Mouse (Mus musculus) E14TG2a.4 (cell line): ENCODE measurements around the gene 0610037L13Rik.

Experiments
- H3K27me3 ChIP-seq: 2 replicates; pipeline ENCODE4 v1.6.1; 2014; ENCODE audit warnings: low read length, control low read depth; ENCODE audit not compliant: insufficient read depth
- H3K36me3 ChIP-seq: 2 replicates; pipeline ENCODE4 v1.6.1; 2014; ENCODE audit warnings: low read length, control low read depth; ENCODE audit not compliant: insufficient read depth
- H3K4me1 ChIP-seq: replicated peaks from 2 replicates; pipeline ENCODE4 v1.6.1; 2014; ENCODE audit warnings: low read depth, low read length, control low read depth
- H3K4me3 ChIP-seq: replicated peaks from 2 replicates; pipeline ENCODE4 v1.5.1; 2014; ENCODE audit warnings: mild to moderate bottlenecking, low read length
- H3K9me3 ChIP-seq: 2 replicates; pipeline ENCODE4 v1.6.1; 2014; ENCODE audit warnings: low read length, control low read depth
- CTCF ChIP-seq: conservative IDR thresholded peaks from 2 replicates; pipeline ENCODE4 v1.5.1; 2014; ENCODE audit warnings: low read length
- NANOG ChIP-seq: IDR thresholded peaks from 2 replicates; pipeline ENCODE4 v1.6.1; 2014; ENCODE audit warnings: borderline replicate concordance, low read length, mixed read lengths
- POU5F1 ChIP-seq: IDR thresholded peaks from 2 replicates; pipeline ENCODE4 v1.6.1; 2014; ENCODE audit warnings: low read length, borderline replicate concordance

0610037L13Rik gene

DNA sequence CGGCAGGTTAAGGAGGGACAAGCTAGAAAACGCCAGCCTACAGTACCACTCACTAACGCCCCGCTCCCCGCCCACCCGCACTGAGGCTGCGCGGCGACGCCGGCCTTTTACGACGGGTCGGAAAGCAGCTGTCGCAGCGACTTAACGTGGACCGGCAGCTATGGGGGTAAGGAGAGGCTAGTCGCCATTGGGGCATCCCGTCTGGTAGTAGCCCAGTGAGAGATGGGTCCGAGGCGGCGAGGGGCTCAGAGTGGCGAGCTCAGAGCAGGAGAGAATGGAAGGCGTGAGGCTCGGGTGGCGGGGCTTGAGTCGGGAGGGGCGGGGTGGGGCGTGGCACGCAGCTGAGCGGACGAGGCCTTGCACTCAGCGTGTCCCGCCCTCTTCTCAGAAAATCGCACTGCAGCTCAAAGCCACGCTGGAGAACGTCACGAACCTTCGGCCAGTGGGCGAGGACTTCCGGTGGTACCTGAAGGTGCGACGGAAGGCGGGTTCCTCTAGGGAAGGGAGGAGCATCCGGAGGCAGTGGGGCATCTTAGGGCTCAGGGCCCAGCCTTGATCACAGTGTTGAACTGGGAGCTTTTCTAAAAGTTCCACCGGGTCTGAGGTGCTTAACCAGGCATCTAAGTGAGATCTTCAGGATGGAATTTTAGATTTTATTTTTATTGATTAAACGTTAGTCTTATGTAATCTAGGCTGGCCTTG lies at the start of gene 0610037L13Rik:
TSS of gene 0610037L13Rik (plus strand) at position 83 of the 702 bp plus-strand sequence.
- peaks cover 71% of the 10 kb centered on the region for H3K36me3 ChIP-seq
- H3K27me3 ChIP-seq, result no peaks in the 10 kb centered on the region
- TF ChIP-seq CTCF (no peak), POU5F1 (no peak), NANOG (no peak)
- no peaks in the 10 kb centered on the region for H3K9me3 ChIP-seq
- peaks cover 38% of the 10 kb centered on the region for H3K4me1 ChIP-seq
- peak within 1 kb of the TSS; percentile 87 for H3K4me3 ChIP-seq

DNA sequence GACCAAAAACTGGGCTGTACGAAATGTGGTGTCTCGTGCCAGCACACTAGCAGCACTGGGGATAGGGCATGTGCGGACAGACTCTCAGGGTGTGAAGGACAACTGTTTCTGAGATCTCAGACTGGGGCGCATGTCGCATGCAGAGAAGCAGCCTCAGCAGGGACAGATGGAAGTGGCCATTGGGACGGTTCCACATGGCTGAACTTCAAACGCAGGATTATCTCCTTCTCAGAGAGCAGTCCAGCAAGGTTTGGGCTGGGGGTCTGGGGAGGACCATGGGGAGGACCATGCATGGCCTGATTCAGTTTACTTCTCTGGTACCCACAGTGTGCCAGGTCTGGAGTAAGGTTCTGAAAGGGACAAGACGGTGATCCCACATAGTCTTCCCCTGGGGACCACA lies 45.9 kb upstream of the 0610037L13Rik start:
- TF ChIP-seq CTCF (no peak), POU5F1 (no peak), NANOG (no peak)
- peaks cover 17% of the 10 kb centered on the region for H3K4me1 ChIP-seq
- no peaks in the 10 kb centered on the region for H3K36me3 ChIP-seq
- H3K27me3 ChIP-seq, result peaks cover 36% of the 10 kb centered on the region
- no peaks in the 10 kb centered on the region for H3K9me3 ChIP-seq
- no peak overlapping the region for H3K4me3 ChIP-seq

DNA sequence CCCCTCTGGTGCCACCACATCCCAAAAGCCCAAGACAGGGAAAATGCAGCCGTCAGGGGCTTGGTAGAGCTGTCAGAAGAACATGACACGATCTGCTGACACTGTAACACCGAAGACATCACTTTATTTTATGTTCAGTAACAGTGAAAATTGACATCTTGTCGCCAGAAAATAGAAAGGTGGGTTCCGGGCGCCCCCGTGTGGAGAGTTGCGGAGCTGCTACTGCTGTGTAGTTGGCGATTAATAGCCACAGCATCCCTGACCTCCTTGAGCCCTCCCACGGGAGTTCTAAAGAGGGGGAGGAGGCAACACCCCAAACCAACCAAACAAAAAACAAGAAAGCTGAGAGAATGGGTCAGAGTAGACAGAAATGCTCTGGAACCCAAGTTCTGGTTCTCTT lies 44.6 kb upstream of the 0610037L13Rik start:
- H3K9me3 ChIP-seq, result no peaks in the 10 kb centered on the region
- H3K4me3 ChIP-seq, result no peak overlapping the region
- H3K4me1 ChIP-seq, result peaks cover 22% of the 10 kb centered on the region
- TF ChIP-seq CTCF, result peak; percentile 87
- TF ChIP-seq NANOG, result no peak
- no peaks in the 10 kb centered on the region for H3K36me3 ChIP-seq
- H3K27me3 ChIP-seq, result peaks cover 44% of the 10 kb centered on the region

DNA sequence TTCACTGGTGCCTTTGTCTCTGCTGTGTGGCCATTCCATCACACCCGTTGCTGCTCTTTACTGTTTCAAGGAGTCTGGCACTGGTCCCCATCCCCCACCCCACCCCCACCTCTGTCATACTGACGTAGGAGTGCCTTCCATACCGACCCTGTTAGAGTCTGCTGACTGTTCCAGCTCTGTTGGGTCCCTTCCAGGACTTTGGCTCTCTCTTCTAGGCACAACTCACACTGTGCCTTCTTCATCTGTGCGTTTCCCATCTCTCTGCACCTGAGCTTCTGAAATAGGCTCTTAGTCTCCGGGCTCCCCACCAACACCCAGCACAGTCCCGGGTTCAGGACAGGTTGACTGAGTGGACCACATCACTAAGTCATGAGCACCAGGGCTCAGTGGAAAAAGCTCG lies 42.8 kb upstream of the 0610037L13Rik start:
- TF ChIP-seq NANOG (no peak), CTCF (no peak), POU5F1 (no peak)
- Histone ChIP-seq H3K4me1 (peaks cover 22% of the 10 kb centered on the region), H3K27me3 (peaks cover 51% of the 10 kb centered on the region), H3K4me3 (peak overlapping the region; percentile 74; the same call in 1 of the 2 replicates), H3K9me3 (no peaks in the 10 kb centered on the region), H3K36me3 (no peaks in the 10 kb centered on the region)

DNA sequence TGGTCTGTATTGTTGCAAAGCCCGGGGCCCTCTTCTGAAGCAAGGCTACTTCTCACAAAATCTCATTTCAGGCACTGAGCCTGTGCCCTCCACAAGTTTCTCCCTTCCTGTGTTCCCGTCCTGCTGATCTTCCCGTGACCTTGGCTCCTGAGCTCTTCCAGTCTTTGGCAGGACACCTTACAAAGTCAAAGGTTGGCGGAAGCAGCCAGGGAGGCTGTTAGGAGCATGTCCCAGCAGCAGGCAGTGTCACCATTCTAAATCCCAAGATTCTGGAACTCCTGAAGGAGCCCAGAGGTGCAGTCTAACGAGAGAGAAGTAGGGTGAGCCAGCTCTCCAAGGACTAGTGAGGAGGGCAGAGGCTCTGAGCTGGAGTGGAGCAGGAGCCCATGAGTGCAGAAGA lies 41.1 kb upstream of the 0610037L13Rik start:
- Histone ChIP-seq H3K27me3 (peaks cover 54% of the 10 kb centered on the region), H3K9me3 (no peaks in the 10 kb centered on the region), H3K4me3 (no peak overlapping the region), H3K36me3 (no peaks in the 10 kb centered on the region), H3K4me1 (peaks cover 22% of the 10 kb centered on the region)
- TF ChIP-seq CTCF (no peak), NANOG (no peak), POU5F1 (no peak)

DNA sequence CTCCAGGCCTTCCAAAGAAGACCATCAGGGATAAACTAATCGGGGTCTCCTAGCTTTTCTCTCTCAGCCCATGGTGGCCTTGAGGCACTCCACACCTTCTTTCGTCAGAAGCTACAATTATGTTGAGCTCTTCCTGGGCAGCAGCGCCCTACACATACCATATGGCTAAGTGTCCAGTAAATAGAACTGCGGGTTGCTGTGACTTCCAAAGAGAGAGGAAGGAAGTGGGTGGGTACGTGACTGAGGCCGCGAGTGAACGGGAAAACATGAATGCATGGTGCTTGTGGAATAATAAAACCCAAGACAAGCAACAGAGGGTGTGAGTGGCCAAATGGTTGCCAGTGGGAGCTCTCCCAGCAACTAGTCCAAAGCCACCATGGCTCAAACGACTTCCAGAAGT lies 40.0 kb upstream of the 0610037L13Rik start:
- H3K4me3 ChIP-seq, result no peak overlapping the region
- no peaks in the 10 kb centered on the region for H3K36me3 ChIP-seq
- H3K9me3 ChIP-seq, result no peaks in the 10 kb centered on the region
- TF ChIP-seq NANOG (no peak), POU5F1 (no peak), CTCF (no peak)
- peaks cover 28% of the 10 kb centered on the region for H3K4me1 ChIP-seq
- H3K27me3 ChIP-seq, result peaks cover 64% of the 10 kb centered on the region

DNA sequence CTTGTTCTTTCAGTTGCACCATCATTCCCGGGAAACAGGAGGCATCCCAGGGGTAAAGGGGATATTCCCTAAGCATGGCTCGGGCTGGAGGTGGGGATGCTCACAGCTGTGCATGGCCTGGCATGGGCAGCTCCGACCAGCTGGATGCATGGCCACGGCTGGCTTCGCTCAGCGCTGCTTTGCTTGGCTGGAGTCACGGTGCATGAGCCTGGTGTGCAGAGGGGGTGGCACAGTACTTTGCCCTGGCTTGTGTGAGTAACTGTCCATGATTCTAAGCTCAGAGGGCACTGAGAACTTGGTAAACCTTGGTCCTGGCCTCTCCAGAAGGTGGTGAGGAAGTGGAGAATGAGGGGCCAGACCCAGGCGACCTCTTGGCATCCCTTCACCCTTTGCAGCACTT lies 39.5 kb upstream of the 0610037L13Rik start:
- peaks cover 29% of the 10 kb centered on the region for H3K4me1 ChIP-seq
- TF ChIP-seq CTCF (no peak), NANOG (no peak), POU5F1 (no peak)
- H3K9me3 ChIP-seq, result no peaks in the 10 kb centered on the region
- no peak overlapping the region for H3K4me3 ChIP-seq
- 0 out of 2 replicates have a peak, but pooled peaks cover 2% of the 10 kb centered on the region for H3K36me3 ChIP-seq
- H3K27me3 ChIP-seq, result peaks cover 67% of the 10 kb centered on the region

DNA sequence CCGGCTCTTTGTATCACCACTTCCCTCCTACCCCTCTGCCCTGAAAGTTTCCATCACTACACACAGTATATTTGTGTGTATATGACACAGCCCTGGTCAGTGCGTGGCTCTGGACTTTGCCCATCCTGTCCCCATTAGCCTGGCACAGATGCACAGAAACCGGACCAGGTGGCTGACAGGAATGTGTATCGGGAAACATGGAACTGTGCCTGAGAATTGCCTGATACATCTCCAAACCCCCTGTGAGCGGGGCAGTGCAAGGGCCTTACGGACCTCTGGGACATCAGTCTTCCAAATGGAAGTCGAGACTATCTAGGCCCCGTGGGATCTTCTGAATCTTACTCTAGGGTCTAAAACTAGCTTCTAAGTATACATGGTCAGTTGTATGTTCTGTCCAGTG lies 36.3 kb upstream of the 0610037L13Rik start:
- TF ChIP-seq CTCF (no peak), NANOG (no peak), POU5F1 (no peak)
- Histone ChIP-seq H3K4me1 (peaks cover 26% of the 10 kb centered on the region), H3K9me3 (no peaks in the 10 kb centered on the region), H3K27me3 (peaks cover 42% of the 10 kb centered on the region), H3K4me3 (no peak overlapping the region), H3K36me3 (peaks cover 12% of the 10 kb centered on the region)

DNA sequence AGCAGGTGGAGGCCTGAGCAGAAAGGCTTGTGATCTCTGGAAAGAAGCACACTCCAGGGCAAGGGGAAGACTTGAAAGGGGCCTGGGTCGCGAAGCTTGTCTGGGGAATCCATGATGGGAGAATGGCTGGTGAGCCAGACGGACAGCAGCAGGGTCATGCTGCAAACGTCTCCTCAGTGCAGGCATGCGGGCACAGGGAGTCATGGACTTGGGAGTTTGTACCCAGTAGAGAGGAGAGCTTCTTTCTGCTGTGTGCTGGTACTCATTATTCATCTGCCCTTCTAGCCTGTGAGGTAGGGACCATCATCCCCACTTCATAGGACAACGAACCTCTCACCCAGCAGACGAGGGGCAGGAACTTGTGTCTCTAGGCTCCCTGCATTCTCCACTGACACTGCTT lies 35.8 kb upstream of the 0610037L13Rik start:
- H3K9me3 ChIP-seq, result no peaks in the 10 kb centered on the region
- peak overlapping the region; percentile 20; the same call in 1 of the 2 replicates for H3K4me3 ChIP-seq
- H3K27me3 ChIP-seq, result peaks cover 38% of the 10 kb centered on the region
- H3K4me1 ChIP-seq, result peaks cover 21% of the 10 kb centered on the region
- peaks cover 17% of the 10 kb centered on the region for H3K36me3 ChIP-seq
- no peak for TF ChIP-seq NANOG
- no peak for TF ChIP-seq POU5F1
- no peak for TF ChIP-seq CTCF
